Mouse (Mus musculus) gastrocnemius, postnatal 14 days (tissue): ENCODE results near the gene Pramef12. TPM values are rescaled to one million over a fixed set of nuclear protein-coding genes. Genes with fewer than 3 reads are reported as not detected.

Experiments
- total RNA-seq, 2 experiments: library from RNA; stranded (reverse); gene quantifications; 2 replicates each; pipeline ENCODE4 v1.2.3; 2021

Pramef12 gene
- total RNA-seq, 2 experiments from 2014 or later, result 0.14 TPM; not detected in 1

Other genes starting within 250 kb of the Pramef12 start
- not detected for gene Oog3, start 245.8 kb downstream of the Pramef12 start, total RNA-seq
- not detected for gene Oog2, start 217.7 kb downstream of the Pramef12 start, total RNA-seq
- gene C87977, start 195.1 kb downstream of the Pramef12 start, total RNA-seq, result not detected
- gene Pramel5, start 128.0 kb downstream of the Pramef12 start, total RNA-seq, result not detected
- not detected for gene Gm13128, start 78.2 kb downstream of the Pramef12 start, total RNA-seq
- not detected for gene Gm13119, start 50.5 kb downstream of the Pramef12 start, total RNA-seq
- gene Pramef20, start 30.5 kb downstream of the Pramef12 start, total RNA-seq, result not detected
- gene 1700012P22Rik, start 30.3 kb upstream of the Pramef12 start, total RNA-seq, result not detected
- gene Gm9944, start 44.9 kb upstream of the Pramef12 start, total RNA-seq, result not detected
- not detected for gene Aadacl3, start 55.3 kb upstream of the Pramef12 start, total RNA-seq
- not detected for gene 9430007A20Rik, start 111.4 kb upstream of the Pramef12 start, total RNA-seq
- not detected for gene Gm13124, start 156.7 kb upstream of the Pramef12 start, total RNA-seq
- not detected for gene Aadacl4, start 205.2 kb upstream of the Pramef12 start, total RNA-seq